17 mouse cellular contexts compared by ENCODE assay signal in the genomic region with DNA sequence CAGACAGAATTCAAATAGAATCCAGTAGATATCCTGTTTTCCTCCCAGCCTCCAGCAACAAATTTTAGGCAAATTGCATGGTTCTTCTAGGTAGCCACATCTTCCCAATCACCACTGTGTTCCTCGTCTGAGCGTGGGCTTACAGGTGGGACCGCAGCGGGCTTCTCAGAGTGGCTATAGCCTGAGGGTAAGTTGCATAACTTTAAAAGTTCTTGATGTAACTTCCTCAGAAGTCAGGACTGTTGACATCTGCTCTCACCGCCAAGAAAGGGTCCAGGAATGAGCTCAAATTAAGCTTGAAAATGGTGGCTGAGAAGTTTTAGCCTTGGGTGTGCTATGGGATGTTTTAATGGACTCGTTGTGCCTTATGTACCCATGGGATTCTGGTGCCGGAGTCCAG.
A peak's percentile ranks its signal among the peaks of the same experiment; 100 is the strongest.
DNase-seq lines count a peak whose midpoint lies in the region; ATAC-seq lines count a peak whose summit lies in the region.
"Had no signal": no experiment of that assay in that cellular context is flagged by ENCODE, and none has a peak within 500 bp of the region (broad histone marks: within the 10 kb centered on the region; RNA-seq: fewer than 3 reads in every experiment).

No protein-coding gene starts in this region.

- no peak for DNase-seq in spleen, postnatal 14 days (ENCODE audit: low spot score in 2 of 2)
- DNase-seq: adrenal gland, adult 2 months; adrenal gland, adult 8-10 months; adrenal gland, postnatal 10 days; adrenal gland, postnatal 14 days; adrenal gland, postnatal 25 days; adrenal gland, postnatal 36 days; B cell, adult 2 months; cerebellum, adult 11 months; cerebellum, adult 11-12 months; cerebellum, adult 18-20 months had no signal

- peak; percentile 61 for ATAC-seq in granulocyte monocyte progenitor cell, adult 5-6 weeks (replicated peaks; ENCODE audit: poor library complexity, severe bottlenecking)
- ATAC-seq in megakaryocyte progenitor cell, adult 5-6 weeks (replicated peaks; ENCODE audit: poor library complexity), result peak; percentile 64
- ATAC-seq in inflammation-experienced regulatory T-cells, adult 6 months, result no peak
- ATAC-seq: activated CD4-positive, CD25-positive, alpha-beta regulatory T cell, adult 4 months; CD4-positive, CD25-positive, alpha-beta regulatory T cell, adult 4 months; Patski had no signal
